Mouse (Mus musculus) gastrocnemius, postnatal 36 days (tissue): Measurements from ENCODE around the gene Nr4a1. TPM values are rescaled to one million over a fixed set of nuclear protein-coding genes. Genes with fewer than 3 reads are reported as not detected.
A peak's percentile ranks its signal among the peaks of the same experiment; 100 is the strongest.

Experiments
- DNase-seq, 2 experiments: peaks; one replicate each; pipeline ENCODE4 v3.0.0; 2022
- intact Hi-C: fragments of 180-260 bp; cut with DNase I; formaldehyde crosslinking; loops from one replicate; pipeline ENCODE4 v1.15.1; 2025
- total RNA-seq, 2 experiments: library from RNA; stranded (reverse); gene quantifications; 2 replicates each; pipeline ENCODE4 v1.2.3; 2021

The Nr4a1 gene
- total RNA-seq, 2 experiments from 2014 or later = 152 to 202 TPM

GRCm38 (mm10) chr15:101302201-101302600 is 48.1 kb downstream of the Nr4a1 start:
- peak in 1 of 2 experiments; percentile 57 for DNase-seq
- intact Hi-C loops = no loop called here

- intact Hi-C loops = no loop called here
- DNase-seq = peak in 1 of 2 experiments; percentile 53
Measured at GRCm38 (mm10) chr15:101303830-101304229, 49.8 kb downstream of the Nr4a1 start.

GRCm38 (mm10) chr15:101306459-101306858 is 52.4 kb downstream of the Nr4a1 start:
- DNase-seq = no peak
- intact Hi-C loops = no loop called here

- intact Hi-C loops = no loop called here
Measured at GRCm38 (mm10) chr15:101308440-101309348, 54.6 kb downstream of the Nr4a1 start.

GRCm38 (mm10) chr15:101309493-101309892 is 55.4 kb downstream of the Nr4a1 start:
- intact Hi-C loops = no loop called here
- DNase-seq = no peak

More at GRCm38 (mm10) chr15:101308440-101309348, 54.6 kb downstream of the Nr4a1 start:
- no peak for DNase-seq

GRCm38 (mm10) chr15:101311087-101311770 is 57.2 kb downstream of the Nr4a1 start:
- intact Hi-C loops = no loop called here
- DNase-seq = peak in 1 of 2 experiments; percentile 50

GRCm38 (mm10) chr15:101312006-101312405 is 57.9 kb downstream of the Nr4a1 start:
- intact Hi-C loops = loop anchor here (2.0 kb wide), 1 partner anchor 73 kb away; no protein-coding TSS in a partner anchor
- DNase-seq = no peak

- intact Hi-C loops = loop anchor here (2.0 to 5.0 kb wide), 2 partner anchors 31 to 93 kb away; partner anchors contain the start of genes Atg101 and Grasp
- DNase-seq = no peak
Measured at GRCm38 (mm10) chr15:101315378-101315777, 61.3 kb downstream of the Nr4a1 start.

GRCm38 (mm10) chr15:101315832-101316231 is 61.8 kb downstream of the Nr4a1 start:
- DNase-seq = peak; percentile 88 to 90
- intact Hi-C loops = loop anchor here (2.0 to 5.0 kb wide), 2 partner anchors 31 to 94 kb away; partner anchors contain the start of genes Atg101 and Grasp

- intact Hi-C loops = loop anchor here (5.0 kb wide), 1 partner anchor 94 kb away; the partner anchor contains the start of gene Grasp
- no peak for DNase-seq
Measured at GRCm38 (mm10) chr15:101316279-101316912, 62.3 kb downstream of the Nr4a1 start.

GRCm38 (mm10) chr15:101316913-101317813 is 63.1 kb downstream of the Nr4a1 start:
- intact Hi-C loops = loop anchor here (5.0 kb wide), 1 partner anchor 95 kb away; the partner anchor contains the start of gene Grasp
- no peak for DNase-seq

- intact Hi-C loops = loop anchor here (5.0 kb wide), 1 partner anchor 96 kb away; the partner anchor contains the start of gene Grasp
- DNase-seq = no peak
Measured at GRCm38 (mm10) chr15:101317814-101318500, 63.9 kb downstream of the Nr4a1 start.

- no peak for DNase-seq
- intact Hi-C loops = loop anchor here (5.0 kb wide), 1 partner anchor 97 kb away; the partner anchor contains the start of gene Grasp
Measured at GRCm38 (mm10) chr15:101318889-101319765, 65.1 kb downstream of the Nr4a1 start.

- DNase-seq = no peak
- intact Hi-C loops = no loop called here
Measured at GRCm38 (mm10) chr15:101320010-101320617, 66.0 kb downstream of the Nr4a1 start.

- intact Hi-C loops = no loop called here
- DNase-seq = no peak
Measured at GRCm38 (mm10) chr15:101320618-101321041, 66.6 kb downstream of the Nr4a1 start.

GRCm38 (mm10) chr15:101321126-101321525 is 67.1 kb downstream of the Nr4a1 start:
- DNase-seq = no peak
- intact Hi-C loops = no loop called here

GRCm38 (mm10) chr15:101322106-101322505 is 68.0 kb downstream of the Nr4a1 start:
- no peak for DNase-seq
- intact Hi-C loops = no loop called here
